Mouse (Mus musculus): ENCODE results near the gene 4931422A03Rik. TPM values are rescaled to one million over a fixed set of nuclear protein-coding genes. Genes with fewer than 3 reads are reported as not detected.
"Not testable (repeated sequence)": the region's sequence is repeated elsewhere in the genome, so short reads cannot be mapped to it uniquely, and the experiment has no call there.

4931422A03Rik gene
- polyA plus RNA-seq, 1 experiment from 2014 or later: 0.80 TPM

DNA sequence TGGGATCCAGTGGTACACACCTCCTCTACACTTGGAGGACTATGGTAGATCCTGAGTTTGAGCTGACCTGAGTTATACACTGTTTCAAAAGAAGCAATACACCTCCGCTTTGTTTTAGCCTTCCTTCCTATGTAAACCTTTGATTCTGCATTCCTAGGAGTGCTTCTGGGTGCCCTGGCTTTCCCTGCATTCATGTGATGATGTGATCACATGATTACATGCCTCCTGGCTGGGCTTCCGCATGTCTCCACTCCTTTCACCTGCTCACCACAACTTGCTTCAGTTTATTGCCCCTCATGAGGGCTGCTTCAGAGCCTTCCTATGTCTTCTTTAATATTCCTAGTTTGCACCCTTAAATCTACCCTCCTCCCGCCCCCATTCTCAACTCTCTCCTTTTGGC, 3.9 kb upstream of the 4931422A03Rik start:
- no peak for DNase-seq (ENCODE audit: low spot score)
- H3K4me2 ChIP-seq (replicated peaks; ENCODE audit: low read depth): no peak overlapping the region
- H3K9ac ChIP-seq (ENCODE audit: low read length): no peak overlapping the region
- no peak overlapping the region for H3K4me3 ChIP-seq (ENCODE audit: low read depth, low read length)
- H3K27me3 ChIP-seq (ENCODE audit: control insufficient read depth, insufficient read depth, low read length): no peaks in the 10 kb centered on the region
- WGBS: 88% methylated on average over 3 of the region's 3 CpGs
- H3K36me3 ChIP-seq (ENCODE audit: control insufficient read depth, insufficient read depth, low read length): no peaks in the 10 kb centered on the region; the same call in 1 of the 2 replicates
- no peak for ATAC-seq (ENCODE audit: low FRiP score, low TSS enrichment)
- TF ChIP-seq CTCF (IDR thresholded peaks at IDR 0.05; ENCODE audit: low read depth): no peak
- TF ChIP-seq EP300 (optimal IDR thresholded peaks at IDR 0.05): no peak
- H3K4me1 ChIP-seq (replicated peaks; ENCODE audit: control insufficient read depth, insufficient read depth): no peaks in the 10 kb centered on the region
- no peaks in the 10 kb centered on the region for H3K9me3 ChIP-seq (ENCODE audit: control insufficient read depth, low read length)
- no peak overlapping the region for H3K27ac ChIP-seq (replicated peaks)

DNA sequence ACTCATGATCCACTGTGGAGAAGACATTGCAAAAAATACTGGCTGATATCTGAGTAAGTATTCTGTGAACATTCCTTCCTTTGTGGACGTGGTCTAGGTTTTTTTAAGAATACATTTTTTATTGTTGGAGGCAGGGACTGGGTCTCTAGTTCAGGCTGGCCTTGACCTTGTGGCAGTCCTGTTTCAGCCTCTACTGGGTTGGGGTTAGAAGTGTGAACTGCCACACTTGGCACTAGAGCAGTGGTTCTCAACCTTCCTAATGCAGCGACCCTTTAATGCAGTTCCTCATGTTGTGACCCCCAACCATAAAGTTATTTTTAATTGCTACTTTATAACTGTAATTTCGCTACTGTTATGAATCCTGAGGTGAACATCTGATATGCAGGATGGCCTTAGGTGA, 2.2 kb upstream of the 4931422A03Rik start:
- no peak for ATAC-seq (ENCODE audit: low FRiP score, low TSS enrichment)
- no peak for TF ChIP-seq CTCF (IDR thresholded peaks at IDR 0.05; ENCODE audit: low read depth)
- no peak for TF ChIP-seq EP300 (optimal IDR thresholded peaks at IDR 0.05)
- WGBS: 76% methylated on average over 3 of the region's 3 CpGs

DNA sequence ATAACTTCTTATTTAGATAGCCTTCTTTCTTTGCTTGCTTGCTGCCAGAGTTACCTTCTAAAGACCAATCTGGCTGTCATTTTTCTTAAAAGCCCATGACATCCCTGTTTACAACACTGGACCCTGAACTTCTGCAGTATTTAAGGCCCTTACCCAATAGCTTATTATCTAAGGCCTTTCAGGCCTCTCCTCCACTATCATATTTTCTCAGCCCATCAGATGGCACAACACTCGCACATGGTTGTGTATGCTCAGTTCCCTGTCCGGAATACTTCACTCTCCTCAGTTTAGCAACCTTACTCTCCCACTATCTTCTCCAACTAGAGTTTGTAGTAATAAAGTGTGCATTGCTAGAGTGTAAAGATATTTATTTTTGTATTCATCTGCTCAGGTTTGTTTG, 913 bp upstream of the 4931422A03Rik start:
- ATAC-seq (ENCODE audit: low FRiP score, low TSS enrichment) (no peak), DNase-seq (ENCODE audit: low spot score) (no peak)
- peak overlapping the region; percentile 87 for H3K4me2 ChIP-seq (replicated peaks; ENCODE audit: low read depth)
- no peak overlapping the region for H3K9ac ChIP-seq (ENCODE audit: low read length)
- no peaks in the 10 kb centered on the region for H3K27me3 ChIP-seq (ENCODE audit: control insufficient read depth, insufficient read depth, low read length)
- no peaks in the 10 kb centered on the region; the same call in 1 of the 2 replicates for H3K36me3 ChIP-seq (ENCODE audit: control insufficient read depth, insufficient read depth, low read length)
- no peaks in the 10 kb centered on the region for H3K4me1 ChIP-seq (replicated peaks; ENCODE audit: control insufficient read depth, insufficient read depth)
- 40% methylated on average over 2 of the region's 2 CpGs for WGBS
- H3K9me3 ChIP-seq (ENCODE audit: control insufficient read depth, low read length): no peaks in the 10 kb centered on the region
- TF ChIP-seq CTCF (IDR thresholded peaks at IDR 0.05; ENCODE audit: low read depth) (no peak), EP300 (optimal IDR thresholded peaks at IDR 0.05) (no peak)
- H3K27ac ChIP-seq (replicated peaks): no peak overlapping the region
- peak overlapping the region; percentile 97 for H3K4me3 ChIP-seq (ENCODE audit: low read depth, low read length)

More for the DNA sequence above, 2.2 kb upstream of the 4931422A03Rik start:
- no peak for DNase-seq (ENCODE audit: low spot score)
- Histone ChIP-seq H3K4me2 (replicated peaks; ENCODE audit: low read depth) (no peak overlapping the region), H3K27ac (replicated peaks) (no peak overlapping the region), H3K9me3 (ENCODE audit: control insufficient read depth, low read length) (no peaks in the 10 kb centered on the region), H3K9ac (ENCODE audit: low read length) (no peak overlapping the region), H3K36me3 (ENCODE audit: control insufficient read depth, insufficient read depth, low read length) (no peaks in the 10 kb centered on the region; the same call in 1 of the 2 replicates), H3K27me3 (ENCODE audit: control insufficient read depth, insufficient read depth, low read length) (no peaks in the 10 kb centered on the region), H3K4me3 (ENCODE audit: low read depth, low read length) (no peak overlapping the region), H3K4me1 (replicated peaks; ENCODE audit: control insufficient read depth, insufficient read depth) (no peaks in the 10 kb centered on the region)

DNA sequence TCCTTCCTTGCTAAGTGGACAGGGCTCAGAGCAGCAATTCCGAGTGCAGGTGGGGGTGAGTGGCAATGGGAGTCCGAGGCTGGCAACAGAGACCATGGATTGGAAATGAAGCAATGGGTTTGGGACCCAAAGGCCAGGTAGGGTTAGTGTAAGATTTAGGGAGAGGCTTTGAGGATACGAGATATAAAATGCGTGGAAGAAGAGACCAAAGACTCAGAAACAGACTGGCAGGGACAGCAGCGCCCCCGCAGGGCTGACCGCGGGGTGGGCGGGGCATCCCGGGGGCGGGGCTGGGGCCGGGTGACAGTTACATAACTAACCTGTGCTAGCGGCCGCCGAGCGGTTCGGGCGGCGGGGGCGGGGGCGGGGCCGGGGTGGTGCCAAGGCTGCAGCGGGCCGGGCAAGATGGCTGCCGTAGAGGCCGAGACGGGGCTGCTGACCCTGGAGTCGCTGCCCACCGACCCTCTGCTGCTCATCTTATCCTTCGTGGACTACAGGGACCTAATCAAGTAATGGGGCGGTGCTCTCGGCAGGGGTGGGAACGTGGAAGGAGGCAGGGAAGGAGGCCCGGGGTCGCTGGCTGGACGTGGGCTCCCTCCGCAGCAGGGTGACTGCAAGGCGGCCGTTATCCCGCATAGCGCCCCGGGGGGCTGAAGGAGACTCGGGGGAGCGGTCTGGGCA, 563 bp downstream of the 4931422A03Rik start, which contains the start of gene Fbxo3:
Gene Fbxo3 (plus strand): TSS at position 264 of the 681 bp plus-strand sequence.
- peak; percentile 56 for TF ChIP-seq CTCF (IDR thresholded peaks at IDR 0.05; ENCODE audit: low read depth)
- no peak for TF ChIP-seq EP300 (optimal IDR thresholded peaks at IDR 0.05)
- Histone ChIP-seq H3K4me3 (ENCODE audit: low read depth, low read length) (peak within 1 kb of the TSS; percentile 97), H3K9ac (ENCODE audit: low read length) (peak within 1 kb of the TSS; percentile 97), H3K36me3 (ENCODE audit: control insufficient read depth, insufficient read depth, low read length) (no peaks in the 10 kb centered on the region), H3K9me3 (ENCODE audit: control insufficient read depth, low read length) (no peaks in the 10 kb centered on the region), H3K4me1 (replicated peaks; ENCODE audit: control insufficient read depth, insufficient read depth) (no peaks in the 10 kb centered on the region), H3K27ac (replicated peaks) (peak within 1 kb of the TSS; percentile 77), H3K27me3 (ENCODE audit: control insufficient read depth, insufficient read depth, low read length) (no peaks in the 10 kb centered on the region), H3K4me2 (replicated peaks; ENCODE audit: low read depth) (peak within 1 kb of the TSS; percentile 87)
- DNase-seq (ENCODE audit: low spot score): peak; percentile 95
- ATAC-seq (ENCODE audit: low FRiP score, low TSS enrichment): peak; percentile 96
- whole genome bisulfite sequencing: under 1% methylated on average over 44 of the region's 44 CpGs

DNA sequence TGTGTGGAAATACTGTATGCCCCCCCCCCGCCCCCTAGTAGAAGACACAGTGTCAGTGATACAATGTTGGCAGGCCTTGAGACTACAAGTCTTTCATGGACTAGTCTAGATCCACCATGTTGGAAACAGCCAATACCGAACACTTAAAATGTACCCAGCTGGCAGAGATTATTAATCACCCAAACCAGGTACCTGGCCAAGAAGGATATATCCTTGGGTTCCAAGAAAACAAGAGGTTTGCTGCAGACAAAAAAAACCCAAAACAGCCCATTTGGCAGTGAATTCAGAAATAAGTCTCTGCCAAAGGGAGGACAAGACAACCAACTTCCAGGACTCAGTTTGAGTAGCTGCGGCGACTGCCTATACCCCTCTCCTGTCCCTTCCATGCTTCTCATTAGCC, 3.5 kb downstream of the 4931422A03Rik start:
- Histone ChIP-seq H3K4me1 (replicated peaks; ENCODE audit: control insufficient read depth, insufficient read depth) (no peaks in the 10 kb centered on the region), H3K36me3 (ENCODE audit: control insufficient read depth, insufficient read depth, low read length) (no peaks in the 10 kb centered on the region), H3K9ac (ENCODE audit: low read length) (no peak overlapping the region), H3K27me3 (ENCODE audit: control insufficient read depth, insufficient read depth, low read length) (no peaks in the 10 kb centered on the region), H3K27ac (replicated peaks) (no peak overlapping the region), H3K4me2 (replicated peaks; ENCODE audit: low read depth) (no peak overlapping the region), H3K9me3 (ENCODE audit: control insufficient read depth, low read length) (no peaks in the 10 kb centered on the region), H3K4me3 (ENCODE audit: low read depth, low read length) (no peak overlapping the region)
- no peak for TF ChIP-seq CTCF (IDR thresholded peaks at IDR 0.05; ENCODE audit: low read depth)
- TF ChIP-seq EP300 (optimal IDR thresholded peaks at IDR 0.05): no peak
- no peak for DNase-seq (ENCODE audit: low spot score)
- 87% methylated on average over 4 of the region's 4 CpGs for whole genome bisulfite sequencing
- ATAC-seq (ENCODE audit: low FRiP score, low TSS enrichment): no peak

DNA sequence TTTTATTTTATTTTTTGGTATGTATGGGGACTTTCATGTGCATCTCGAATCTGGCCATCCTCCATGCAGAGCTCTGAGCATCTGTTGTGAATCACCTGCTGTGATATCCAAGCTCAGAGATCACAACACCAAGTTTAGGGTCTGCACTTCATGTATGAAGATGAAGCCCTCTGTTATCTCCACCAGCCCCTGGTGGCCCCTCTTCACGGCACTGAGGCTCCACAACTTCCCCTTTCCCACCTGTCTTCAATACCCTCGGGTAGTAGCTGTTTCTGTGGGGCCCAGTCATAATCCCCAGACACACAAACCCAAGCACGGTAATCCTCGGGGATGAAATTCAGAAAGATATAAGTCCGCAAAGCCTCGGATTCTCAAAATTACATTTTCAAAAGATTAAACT, 5.1 kb downstream of the 4931422A03Rik start:
- no peak for ATAC-seq (ENCODE audit: low FRiP score, low TSS enrichment)
- Histone ChIP-seq H3K9ac (ENCODE audit: low read length) (no peak overlapping the region), H3K36me3 (ENCODE audit: control insufficient read depth, insufficient read depth, low read length) (no peaks in the 10 kb centered on the region), H3K27ac (replicated peaks) (no peak overlapping the region), H3K4me2 (replicated peaks; ENCODE audit: low read depth) (no peak overlapping the region), H3K4me3 (ENCODE audit: low read depth, low read length) (no peak overlapping the region), H3K9me3 (ENCODE audit: control insufficient read depth, low read length) (no peaks in the 10 kb centered on the region), H3K4me1 (replicated peaks; ENCODE audit: control insufficient read depth, insufficient read depth) (no peaks in the 10 kb centered on the region), H3K27me3 (ENCODE audit: control insufficient read depth, insufficient read depth, low read length) (no peaks in the 10 kb centered on the region)
- TF ChIP-seq EP300 (optimal IDR thresholded peaks at IDR 0.05): no peak
- no peak for TF ChIP-seq CTCF (IDR thresholded peaks at IDR 0.05; ENCODE audit: low read depth)
- DNase-seq (ENCODE audit: low spot score): no peak
- WGBS: 70% methylated on average over 7 of the region's 7 CpGs

DNA sequence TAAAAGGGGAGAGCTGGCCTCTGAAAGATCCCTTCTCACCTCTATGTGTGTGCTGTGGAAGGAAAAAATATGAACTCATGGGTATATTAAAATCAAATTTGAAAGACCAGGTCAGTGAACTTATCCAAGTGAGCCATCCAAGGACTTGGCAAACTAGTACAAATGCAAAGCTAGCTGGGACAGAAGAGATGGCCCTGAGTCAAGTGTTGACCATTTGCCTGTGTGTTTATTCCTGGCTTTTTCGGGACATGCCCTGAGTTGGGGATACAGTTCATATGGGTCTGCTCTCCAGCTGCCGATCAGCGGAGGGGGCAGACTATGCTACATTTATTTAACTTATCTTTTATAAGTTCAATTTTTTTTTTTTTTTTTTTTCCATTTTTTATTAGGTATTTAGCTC, 19.3 kb downstream of the 4931422A03Rik start:
- H3K9me3 ChIP-seq (ENCODE audit: control insufficient read depth, low read length); H3K27ac ChIP-seq (replicated peaks); H3K36me3 ChIP-seq (ENCODE audit: control insufficient read depth, insufficient read depth, low read length); ATAC-seq (ENCODE audit: low FRiP score, low TSS enrichment); H3K4me3 ChIP-seq (ENCODE audit: low read depth, low read length); H3K4me2 ChIP-seq (replicated peaks; ENCODE audit: low read depth); H3K9ac ChIP-seq (ENCODE audit: low read length); H3K27me3 ChIP-seq (ENCODE audit: control insufficient read depth, insufficient read depth, low read length); H3K4me1 ChIP-seq (replicated peaks; ENCODE audit: control insufficient read depth, insufficient read depth); DNase-seq (ENCODE audit: low spot score): not testable (repeated sequence)
- WGBS: 84% methylated on average over 3 of the region's 3 CpGs
